Mouse (Mus musculus) CH12.LX (cell line): ENCODE data around the gene Dixdc1.

ENCODE experiments used
- CHD2 ChIP-seq: IDR thresholded peaks from 2 replicates; pipeline ENCODE4 v1.6.1; 2011; ENCODE audit warnings: low read length, improper control_type of control experiment
- CTCF ChIP-seq, 2 experiments: IDR thresholded peaks in 1 of 2; conservative IDR thresholded peaks in 1 of 2; 2 replicates each; pipeline ENCODE4 v1.5.1; 2011 to 2012; ENCODE audit warnings: low read depth in 2 of 2, low read length in 2 of 2, improper control_type of control experiment in 1 of 2, inconsistent platforms in 1 of 2, mild to moderate bottlenecking in 1 of 2, moderate library complexity in 1 of 2
- EP300 ChIP-seq: IDR thresholded peaks from 2 replicates; pipeline ENCODE4 v1.6.1; 2011; ENCODE audit warnings: low read length, improper control_type of control experiment
- NELFE ChIP-seq: IDR thresholded peaks from 2 replicates; pipeline ENCODE4 v1.6.1; 2011; ENCODE audit warnings: low read depth, low read length, improper control_type of control experiment
- POLR2A ChIP-seq: IDR thresholded peaks from 2 replicates; pipeline ENCODE4 v1.6.1; 2011; ENCODE audit warnings: low read depth, mild to moderate bottlenecking, improper control_type of control experiment, low read length
- ZNF384 ChIP-seq: IDR thresholded peaks from 2 replicates; pipeline ENCODE4 v1.6.1; 2012; ENCODE audit warnings: low read depth, low read length, improper control_type of control experiment, inconsistent platforms

- TF ChIP-seq EP300 (no peak), ZNF384 (no peak), NELFE (no peak), CHD2 (no peak), POLR2A (no peak), CTCF (conservative IDR thresholded peaks at IDR 0.05 in 1 of 2, IDR thresholded peaks at IDR 0.05 in 1 of 2; ENCODE audit: low read depth in 2 of 2, low read length in 2 of 2) (no peak)
Measured at GRCm38 (mm10) chr9:50722451-50722911, 16.8 kb downstream of the Dixdc1 start.
